Comparison of ENCODE assay signal across 9 mouse cellular contexts in genomic region chr17:34127475-34127874, GRCm38 (mm10). TPM values are rescaled to one million over a fixed set of nuclear protein-coding genes. Genes with fewer than 3 reads are reported as not detected.
DNase-seq lines count a peak whose midpoint lies in the region; ATAC-seq lines count a peak whose summit lies in the region.
"Had no signal": no experiment of that assay in that cellular context is flagged by ENCODE, and none has a peak within 500 bp of the region (broad histone marks: within the 10 kb centered on the region; RNA-seq: fewer than 3 reads in every experiment).

No protein-coding gene starts in this region.

- H3K27ac ChIP-seq in midbrain, embryonic 16.5 days (ENCODE audit: low read length): no peak overlapping the region
- H3K27ac ChIP-seq: hindbrain, embryonic 15.5 days had no signal

- H3K9me3 ChIP-seq in midbrain, embryonic 16.5 days (replicated peaks; ENCODE audit: control insufficient read depth, low read length, poor library complexity, severe bottlenecking): no peaks in the 10 kb centered on the region
- H3K9me3 ChIP-seq: hindbrain, embryonic 15.5 days had no signal

- H3K4me3 ChIP-seq in midbrain, embryonic 16.5 days (ENCODE audit: low read depth, low read length): no peak overlapping the region
- H3K4me3 ChIP-seq: hindbrain, embryonic 15.5 days had no signal

- H3K4me2 ChIP-seq in midbrain, embryonic 16.5 days (ENCODE audit: low read length): no peak overlapping the region
- H3K4me2 ChIP-seq: hindbrain, embryonic 15.5 days had no signal

- peak; percentile 60 for ATAC-seq in common myeloid progenitor, adult 5-6 weeks (replicated peaks; ENCODE audit: low read depth, poor library complexity, severe bottlenecking)
- ATAC-seq in midbrain, embryonic 16.5 days: no peak

- 27% methylated on average over 6 of the region's 6 CpGs for WGBS in midbrain, embryonic 16.5 days

- intact Hi-C loops in left cerebral cortex, postnatal 4 days (cut with DNase I): no loop called here

- H3K9ac ChIP-seq in midbrain, embryonic 16.5 days (ENCODE audit: low read depth, low read length): no peak overlapping the region
- H3K9ac ChIP-seq: hindbrain, embryonic 15.5 days had no signal

- no peaks in the 10 kb centered on the region for H3K36me3 ChIP-seq in midbrain, embryonic 16.5 days (ENCODE audit: control insufficient read depth, insufficient read depth, low read length)
- H3K36me3 ChIP-seq: hindbrain, embryonic 15.5 days had no signal

- peak; percentile 72 to 80 for DNase-seq in left cerebral cortex, adult 18-20 months (ENCODE audit: low spot score in 2 of 2)
- no peak for DNase-seq in left cerebral cortex, postnatal 4 days
- peak; percentile 74 for DNase-seq in T-cell, adult 2 months (ENCODE audit: low spot score)
- DNase-seq in kidney, postnatal 4 days: peak; percentile 75 to 83
- peak; percentile 81 for DNase-seq in naive thymus-derived CD4-positive, alpha-beta T cell, adult 2 months (ENCODE audit: low read depth)
- no peak for DNase-seq in MN1 (ENCODE audit: low spot score)

- no peaks in the 10 kb centered on the region for H3K27me3 ChIP-seq in midbrain, embryonic 16.5 days (ENCODE audit: control insufficient read depth, insufficient read depth, low read depth, low read length)
- H3K27me3 ChIP-seq: hindbrain, embryonic 15.5 days had no signal

- peaks cover 26% of the 10 kb centered on the region for H3K4me1 ChIP-seq in midbrain, embryonic 16.5 days (ENCODE audit: control insufficient read depth, insufficient read depth, low read length)

RNA-seq across cellular contexts. Expression of gene Brd2, which starts 5.0 kb away (rescaled TPM):
- 100 to 1,000 TPM; 177 to 179 TPM for total RNA-seq in left cerebral cortex, adult 18-20 months (2021)
- total RNA-seq in left cerebral cortex, postnatal 4 days (2021): 100 to 1,000 TPM; 247 to 267 TPM
- 347 and 388 TPM in 2 replicates for total RNA-seq in common myeloid progenitor, adult 5-6 weeks (2017)
- polyA plus RNA-seq in midbrain, embryonic 16.5 days (2015; fragmentation: Nextera tagmentation; extraction: Ambion mirVana): 117 and 126 TPM in 2 replicates

RNA-seq across cellular contexts. Expression of gene H2-DMa, which starts 8.1 kb away (rescaled TPM):
- total RNA-seq in left cerebral cortex, adult 18-20 months (2021): 10 to 100 TPM; 22.3 to 26.5 TPM
- total RNA-seq in left cerebral cortex, postnatal 4 days (2021): 10 to 100 TPM; 19.5 to 20.5 TPM
- 90.2 and 104 TPM in 2 replicates for total RNA-seq in common myeloid progenitor, adult 5-6 weeks (2017)
- 22.5 and 22.7 TPM in 2 replicates for polyA plus RNA-seq in midbrain, embryonic 16.5 days (2015; fragmentation: Nextera tagmentation; extraction: Ambion mirVana)

RNA-seq across cellular contexts. Expression of gene H2-DMb2, which starts 15.6 kb away (rescaled TPM):
- total RNA-seq in left cerebral cortex, adult 18-20 months (2021): 1 to 10 TPM; 1.2 to 1.8 TPM
- total RNA-seq in left cerebral cortex, postnatal 4 days (2021): under 1 TPM; 0.34 to 0.40 TPM
- total RNA-seq in common myeloid progenitor, adult 5-6 weeks (2017): 3.3 and 5.5 TPM in 2 replicates
- 0.49 and 0.53 TPM in 2 replicates for polyA plus RNA-seq in midbrain, embryonic 16.5 days (2015; fragmentation: Nextera tagmentation; extraction: Ambion mirVana)

RNA-seq across cellular contexts. Expression of gene H2-DMb1, which starts 25.4 kb away (rescaled TPM):
- 1 to 10 TPM; 2.2 to 2.7 TPM for total RNA-seq in left cerebral cortex, adult 18-20 months (2021)
- under 1 TPM; 0.46 to 0.97 TPM for total RNA-seq in left cerebral cortex, postnatal 4 days (2021)
- 31.9 and 35.1 TPM in 2 replicates for total RNA-seq in common myeloid progenitor, adult 5-6 weeks (2017)
- polyA plus RNA-seq in midbrain, embryonic 16.5 days (2015; fragmentation: Nextera tagmentation; extraction: Ambion mirVana): 0.69 and 0.88 TPM in 2 replicates

RNA-seq across cellular contexts. Expression of gene H2-Oa, which starts 35.3 kb away (rescaled TPM):
- total RNA-seq in left cerebral cortex, adult 18-20 months (2021): not detected
- not detected for total RNA-seq in left cerebral cortex, postnatal 4 days (2021)
- 7.8 and 10.5 TPM in 2 replicates for total RNA-seq in common myeloid progenitor, adult 5-6 weeks (2017)
- 0.16 TPM in 1 of 2 replicates, not detected in the other for polyA plus RNA-seq in midbrain, embryonic 16.5 days (2015; fragmentation: Nextera tagmentation; extraction: Ambion mirVana)

Comparison
In these comparisons a context has a peak if more than half of its experiments do, and no peak if none do; other contexts are left out.
1. DNase-seq: peak in left cerebral cortex, adult 18-20 months (2 of 2), T-cell, adult 2 months (single experiment), kidney, postnatal 4 days (2 of 2) and naive thymus-derived CD4-positive, alpha-beta T cell, adult 2 months (single experiment); none in left cerebral cortex, postnatal 4 days (single experiment) and MN1 (single experiment).